Mouse (Mus musculus): ENCODE measurements around the gene Spata46. TPM values are rescaled to one million over a fixed set of nuclear protein-coding genes. Genes with fewer than 3 reads are reported as not detected.

Spata46 gene
- total RNA-seq, 2 experiments from 2014 or later, result not detected

GRCm38 (mm10) chr1:170325277-170325676 lies 16.7 kb downstream of the Spata46 start:
- no peak for DNase-seq (ENCODE audit: low spot score in 2 of 2)
- intact Hi-C loops (cut with DNase I), result no loop called here

- intact Hi-C loops (cut with DNase I), result no loop called here
- DNase-seq (ENCODE audit: low spot score in 2 of 2), result peak in 1 of 2 experiments; percentile 18
Observed at GRCm38 (mm10) chr1:170331926-170332325, 23.3 kb downstream of the Spata46 start.

GRCm38 (mm10) chr1:170332775-170333174 lies 24.2 kb downstream of the Spata46 start:
- intact Hi-C loops (cut with DNase I), result no loop called here
- DNase-seq (ENCODE audit: low spot score in 2 of 2), result peak in 1 of 2 experiments; percentile 14

- intact Hi-C loops (cut with DNase I), result no loop called here
Observed at GRCm38 (mm10) chr1:170339943-170340342, 31.3 kb downstream of the Spata46 start.

GRCm38 (mm10) chr1:170343081-170343480 lies 34.5 kb downstream of the Spata46 start:
- DNase-seq (ENCODE audit: low spot score in 2 of 2), result no peak
- intact Hi-C loops (cut with DNase I), result no loop called here

More at GRCm38 (mm10) chr1:170339943-170340342, 31.3 kb downstream of the Spata46 start:
- no peak for DNase-seq (ENCODE audit: low spot score in 2 of 2)

- DNase-seq (ENCODE audit: low spot score in 2 of 2), result no peak
- intact Hi-C loops (cut with DNase I), result no loop called here
Observed at GRCm38 (mm10) chr1:170343906-170344305, 35.3 kb downstream of the Spata46 start.

- intact Hi-C loops (cut with DNase I), result no loop called here
- no peak for DNase-seq (ENCODE audit: low spot score in 2 of 2)
Observed at GRCm38 (mm10) chr1:170346266-170346665, 37.7 kb downstream of the Spata46 start.

GRCm38 (mm10) chr1:170351080-170351479 lies 42.5 kb downstream of the Spata46 start:
- intact Hi-C loops (cut with DNase I), result no loop called here
- DNase-seq (ENCODE audit: low spot score in 2 of 2), result no peak

- DNase-seq (ENCODE audit: low spot score in 2 of 2), result no peak
- intact Hi-C loops (cut with DNase I), result no loop called here
Observed at GRCm38 (mm10) chr1:170353335-170353734, 44.7 kb downstream of the Spata46 start.

- no peak for DNase-seq (ENCODE audit: low spot score in 2 of 2)
- intact Hi-C loops (cut with DNase I), result no loop called here
Observed at GRCm38 (mm10) chr1:170360183-170360915, 51.7 kb downstream of the Spata46 start.

Other genes with a start within 250 kb of the Spata46 start
- gene Ddr2, start 198.0 kb upstream of the Spata46 start, total RNA-seq (2021), result 1 to 10 TPM; 5.7 to 6.8 TPM
- gene Uap1, start 133.8 kb upstream of the Spata46 start, total RNA-seq (2021), result 10 to 100 TPM; 62.3 to 65.9 TPM
- 100 to 1,000 TPM; 146 TPM for gene Uhmk1, start 93.4 kb upstream of the Spata46 start, total RNA-seq (2021)
- gene Sh2d1b2, start 76.1 kb upstream of the Spata46 start, total RNA-seq (2021), result not detected
- not detected for gene Sh2d1b1, start 31.5 kb upstream of the Spata46 start, total RNA-seq (2021)
- gene Gm7694, start 2.5 kb upstream of the Spata46 start, total RNA-seq (2021), result 1 to 10 TPM; 1.9 to 2.5 TPM